Mouse (Mus musculus) G1E (cell line): ENCODE measurements around the gene Sycp3. TPM values are rescaled to one million over a fixed set of nuclear protein-coding genes. Genes with fewer than 3 reads are reported as not detected.
A peak's percentile ranks its signal among the peaks of the same experiment; 100 is the strongest.
"Not testable (repeated sequence)": the region's sequence is repeated elsewhere in the genome, so short reads cannot be mapped to it uniquely, and the experiment has no call there.

Experiments
- ATAC-seq: 2 replicates; pipeline ENCODE4 v1.8.0; 2016; ENCODE audit warnings: mild to moderate bottlenecking; ENCODE audit not compliant: insufficient number of reproducible peaks, poor library complexity, low FRiP score, severe bottlenecking; ENCODE audit errors: extremely low read depth
- DNase-seq: peaks from one replicate; pipeline ENCODE4 v3.0.0; 2012; ENCODE audit warnings: low spot score
- H3K27me3 ChIP-seq: 2 replicates; pipeline ENCODE4 v1.6.1; 2012; ENCODE audit warnings: mild to moderate bottlenecking, low read length, inconsistent platforms; ENCODE audit not compliant: insufficient read depth
- H3K36me3 ChIP-seq: replicated peaks from 2 replicates; pipeline ENCODE3; 2012; ENCODE audit warnings: mild to moderate bottlenecking, inconsistent platforms
- H3K4me1 ChIP-seq: 2 replicates; pipeline ENCODE4 v1.6.1; 2012; ENCODE audit warnings: low read depth, low read length, inconsistent platforms, mixed read lengths; ENCODE audit not compliant: insufficient read depth
- H3K4me3 ChIP-seq: 2 replicates; pipeline ENCODE4 v1.5.1; 2012; ENCODE audit warnings: low read depth, mild to moderate bottlenecking, inconsistent platforms, low read length, moderate library complexity, mixed read lengths
- H3K9me3 ChIP-seq: replicated peaks from 2 replicates; pipeline ENCODE4 v1.6.1; 2012; ENCODE audit warnings: inconsistent platforms
- CTCF ChIP-seq: IDR thresholded peaks from 2 replicates; pipeline ENCODE4 v1.5.1; 2012; ENCODE audit warnings: low read depth, low read length, inconsistent platforms, mixed read lengths
- GATA1 ChIP-seq: IDR thresholded peaks from 2 replicates; pipeline ENCODE4 v1.6.1; 2012; ENCODE audit warnings: borderline replicate concordance, low read length, inconsistent platforms, mixed read lengths
- GATA2 ChIP-seq: IDR thresholded peaks from 2 replicates; pipeline ENCODE4 v1.6.1; 2012; ENCODE audit warnings: low read depth, low read length, inconsistent platforms, borderline replicate concordance
- POLR2AphosphoS5 ChIP-seq: IDR thresholded peaks from 2 replicates; pipeline ENCODE4 v1.6.1; 2012; ENCODE audit warnings: low read depth, low read length, inconsistent platforms; ENCODE audit not compliant: insufficient replicate concordance
- TAL1 ChIP-seq: conservative IDR thresholded peaks from 2 replicates; pipeline ENCODE4 v1.6.1; 2012; ENCODE audit warnings: low read depth, low read length, inconsistent platforms, mixed read lengths
- polyA plus RNA-seq: library from polyadenylated mRNA; stranded (reverse); fragments of >175 nt; gene quantifications from 2 replicates; pipeline ENCODE4 v1.2.3, GENCODE M21; 2012
- total RNA-seq, 2 experiments: library from RNA; stranded (forward) in 1 of 2; stranded (reverse) in 1 of 2; fragments of 200-1000 nt in 1 of 2; fragments of >200 nt in 1 of 2; fragmentation: Nextera tagmentation in 1 of 2; gene quantifications; 2 replicates each; pipeline ENCODE4 v1.2.3; 2014 to 2017

Gene Sycp3
- total and polyA plus RNA-seq, 3 experiments, result 0.22 TPM; not detected in 2

DNA sequence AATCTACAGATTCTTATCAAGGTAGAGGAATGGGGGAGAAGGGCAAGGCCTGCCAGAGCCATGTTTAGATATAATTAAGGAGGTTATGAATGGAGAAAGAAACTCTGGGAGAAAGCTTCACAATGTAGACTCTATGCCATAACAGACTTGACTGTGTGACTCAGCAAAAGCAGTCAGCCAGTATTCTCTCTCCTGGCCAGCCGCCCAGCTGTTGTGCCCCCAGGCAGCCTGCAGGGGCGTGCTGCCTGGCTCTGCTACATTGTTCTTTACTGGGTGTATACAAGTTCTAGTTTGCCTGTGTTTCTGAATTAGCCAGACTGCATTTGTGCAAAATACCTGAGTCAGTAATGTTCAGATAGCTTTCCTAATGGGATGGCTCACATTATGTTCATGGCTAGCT lies 55.1 kb downstream of the Sycp3 start:
- peak; percentile 26 for DNase-seq
- peak; percentile 91 for ATAC-seq
- no peak for TF ChIP-seq TAL1
- no peak for TF ChIP-seq GATA2
- TF ChIP-seq GATA1, result no peak
- peak; percentile 62 for TF ChIP-seq CTCF
- TF ChIP-seq POLR2AphosphoS5, result no peak
- Histone ChIP-seq H3K9me3 (no peaks in the 10 kb centered on the region), H3K27me3 (peaks cover 7% of the 10 kb centered on the region), H3K36me3 (no peaks in the 10 kb centered on the region), H3K4me1 (peaks cover 14% of the 10 kb centered on the region), H3K4me3 (no peak overlapping the region)

DNA sequence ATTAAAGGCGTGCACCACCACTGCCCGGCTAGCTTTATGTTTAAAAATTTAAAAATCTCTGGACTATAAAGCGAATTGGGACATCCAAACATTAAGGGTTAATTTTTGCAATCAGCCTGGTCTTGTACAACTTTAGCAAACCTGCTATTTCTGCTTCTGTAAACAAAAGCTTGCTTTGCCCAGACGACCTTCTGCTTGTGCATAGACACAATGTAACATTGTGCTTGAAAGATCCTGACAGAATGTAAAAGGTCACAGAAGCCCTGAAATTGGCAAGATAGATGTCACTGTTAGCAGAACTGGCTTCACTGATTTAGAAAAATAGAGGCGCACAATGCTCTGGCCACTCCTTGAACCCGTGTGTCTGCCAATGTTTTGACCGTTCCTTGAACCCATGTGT lies 55.7 kb downstream of the Sycp3 start:
- ATAC-seq, result not testable (repeated sequence)

DNA sequence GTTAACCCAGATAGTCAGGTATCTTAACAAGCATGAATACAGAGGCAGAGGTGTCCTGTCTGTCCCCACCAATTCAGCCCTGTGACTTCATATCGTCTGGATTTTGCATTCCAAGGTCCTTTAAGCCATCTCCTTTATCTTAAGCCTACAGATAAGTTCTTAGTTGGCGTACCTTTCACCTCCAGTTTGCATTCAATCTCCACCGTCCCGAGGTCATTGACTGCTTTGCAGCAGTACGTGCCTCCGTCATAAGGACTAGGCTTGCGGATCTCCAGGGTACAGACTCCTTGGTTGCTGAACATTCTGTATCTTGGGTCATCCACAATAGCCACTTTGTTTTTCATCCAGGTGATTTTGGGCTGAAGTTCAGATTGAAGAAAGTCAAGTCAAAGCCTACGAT lies 63.4 kb downstream of the Sycp3 start:
- H3K9me3 ChIP-seq, result no peaks in the 10 kb centered on the region
- no peaks in the 10 kb centered on the region; the same call in 1 of the 2 replicates for H3K27me3 ChIP-seq
- no peak overlapping the region for H3K4me3 ChIP-seq
- TF ChIP-seq GATA2, result no peak
- no peak for TF ChIP-seq POLR2AphosphoS5
- ATAC-seq (no peak), DNase-seq (no peak)
- H3K4me1 ChIP-seq, result no peaks in the 10 kb centered on the region
- H3K36me3 ChIP-seq, result no peaks in the 10 kb centered on the region

More for the DNA sequence above, 55.7 kb downstream of the Sycp3 start:
- H3K4me3 ChIP-seq, DNase-seq, H3K36me3 ChIP-seq, H3K27me3 ChIP-seq, H3K9me3 ChIP-seq: not testable (repeated sequence)
- peaks cover 14% of the 10 kb centered on the region for H3K4me1 ChIP-seq

Other genes starting within 250 kb of the Sycp3 start
- gene Dram1, start 80.5 kb upstream of the Sycp3 start, total RNA-seq (2014; fragmentation: Nextera tagmentation), result not detected in 2 replicates
- 0.11 TPM in 1 of 2 replicates, not detected in the other for gene Dram1, start 80.5 kb upstream of the Sycp3 start, total RNA-seq (2017)
- gene Dram1, start 80.5 kb upstream of the Sycp3 start, polyA plus RNA-seq, result not detected in 2 replicates
- 50.8 and 63.6 TPM in 2 replicates for gene Gnptab, start 80.4 kb upstream of the Sycp3 start, total RNA-seq (2014; fragmentation: Nextera tagmentation)
- 34.3 and 41.0 TPM in 2 replicates for gene Gnptab, start 80.4 kb upstream of the Sycp3 start, total RNA-seq (2017)
- 2.4 and 2.7 TPM in 2 replicates for gene Gnptab, start 80.4 kb upstream of the Sycp3 start, polyA plus RNA-seq
- gene Chpt1, start 44.5 kb downstream of the Sycp3 start, total RNA-seq (2014; fragmentation: Nextera tagmentation), result 11.4 and 28.1 TPM in 2 replicates
- 33.5 and 40.8 TPM in 2 replicates for gene Chpt1, start 44.5 kb downstream of the Sycp3 start, total RNA-seq (2017)
- 9.3 and 13.2 TPM in 2 replicates for gene Chpt1, start 44.5 kb downstream of the Sycp3 start, polyA plus RNA-seq
- not detected in 2 replicates for gene Mybpc1, start 145.6 kb downstream of the Sycp3 start, total RNA-seq (2014; fragmentation: Nextera tagmentation)
- gene Mybpc1, start 145.6 kb downstream of the Sycp3 start, total RNA-seq (2017), result not detected in 2 replicates
- gene Mybpc1, start 145.6 kb downstream of the Sycp3 start, polyA plus RNA-seq, result not detected in 2 replicates
- gene Spic, start 225.4 kb downstream of the Sycp3 start, total RNA-seq (2014; fragmentation: Nextera tagmentation), result 2.3 TPM in 1 of 2 replicates, not detected in the other
- gene Spic, start 225.4 kb downstream of the Sycp3 start, total RNA-seq (2017), result 0.05 and 0.35 TPM in 2 replicates
- not detected in 2 replicates for gene Spic, start 225.4 kb downstream of the Sycp3 start, polyA plus RNA-seq